Mouse (Mus musculus) liver, embryonic 11.5 days (tissue): Measurements from ENCODE around the gene Ank. TPM values are rescaled to one million over a fixed set of nuclear protein-coding genes. Genes with fewer than 3 reads are reported as not detected.
A peak's percentile ranks its signal among the peaks of the same experiment; 100 is the strongest.

Experiments used
- ATAC-seq: fragments of 200-750 bp; cut with Nextera tagmentation; replicated peaks from 2 replicates; pipeline ENCODE4 v1.8.0; 2017; ENCODE audit warnings: moderate number of reproducible peaks, mild to moderate bottlenecking, moderate TSS enrichment, moderate library complexity; ENCODE audit not compliant: low FRiP score
- DNase-seq: peaks from one replicate; pipeline ENCODE4 v3.0.0-alpha.2; 2017; ENCODE audit warnings: low spot score
- H3K27ac ChIP-seq: fragments of 300-500 bp; sonication (generic); 2 replicates; pipeline ENCODE4 v1.5.1; 2014; ENCODE audit warnings: mild to moderate bottlenecking, low read depth, low read length, control low read depth
- H3K27me3 ChIP-seq: fragments of 300-500 bp; sonication (generic); replicated peaks from 2 replicates; pipeline ENCODE4 v1.6.1; 2014; ENCODE audit warnings: low read length, mixed read lengths; ENCODE audit not compliant: control insufficient read depth, insufficient read depth
- H3K36me3 ChIP-seq: fragments of 300-500 bp; sonication (generic); 2 replicates; pipeline ENCODE4 v1.6.1; 2014; ENCODE audit warnings: mild to moderate bottlenecking, low read length, moderate library complexity, mixed read lengths; ENCODE audit not compliant: control insufficient read depth, insufficient read depth
- H3K4me1 ChIP-seq: fragments of 300-500 bp; sonication (generic); replicated peaks from 2 replicates; pipeline ENCODE4 v1.6.1; 2014; ENCODE audit warnings: low read length, mixed read lengths; ENCODE audit not compliant: control insufficient read depth, insufficient read depth
- H3K4me2 ChIP-seq: fragments of 300-500 bp; sonication (generic); 2 replicates; pipeline ENCODE4 v1.6.1; 2014; ENCODE audit warnings: mild to moderate bottlenecking, control low read depth, moderate library complexity
- H3K4me3 ChIP-seq: fragments of 300-500 bp; sonication (generic); 2 replicates; pipeline ENCODE4 v1.5.1; 2014; ENCODE audit warnings: low read depth, low read length, control low read depth
- H3K9ac ChIP-seq: fragments of 300-500 bp; sonication (generic); 2 replicates; pipeline ENCODE4 v1.6.1; 2014; ENCODE audit warnings: low read depth, low read length, control low read depth
- H3K9me3 ChIP-seq: fragments of 300-500 bp; sonication (generic); 2 replicates; pipeline ENCODE4 v1.6.1; 2016; ENCODE audit warnings: low read length, inconsistent platforms, mixed read lengths; ENCODE audit not compliant: control insufficient read depth
- WGBS: fragments of 180-500 bp; shearing (Covaris S2); extraction: QIAGEN DNeasy Blood & Tissue Kit; methylation state at CpG from one replicate; pipeline ENCODE4 v1.1.7; 2014; 5-methylcytosine and 5-hydroxymethylcytosine counted together
- microRNA-seq: library from miRNA; unstranded; fragments of <30 nt; microRNA quantifications from one replicate; pipeline ENCODE4, GENCODE M21; 2017; ENCODE audit warnings: borderline number of aligned reads
- polyA plus RNA-seq: library from polyadenylated mRNA; unstranded; fragments of >200 nt; fragmentation: Nextera tagmentation; extraction: Ambion mirVana; gene quantifications from 2 replicates; pipeline ENCODE4 v1.2.1, GENCODE M21; 2014

Gene Ank
- polyA plus RNA-seq, 1 experiment from 2014 or later, result 13.1 TPM

GRCm38 (mm10) chr15:27633941-27634900 is 167.7 kb downstream of the Ank start:
- no peak for ATAC-seq

GRCm38 (mm10) chr15:27641171-27641570 is 174.7 kb downstream of the Ank start:
- DNase-seq (no peak), ATAC-seq (no peak)
- Histone ChIP-seq H3K4me1 (no peaks in the 10 kb centered on the region; the same call in 1 of the 2 replicates), H3K27me3 (no peaks in the 10 kb centered on the region), H3K4me3 (no peak overlapping the region), H3K4me2 (no peak overlapping the region), H3K27ac (no peak overlapping the region), H3K9me3 (no peaks in the 10 kb centered on the region; the same call in 1 of the 2 replicates), H3K36me3 (no peaks in the 10 kb centered on the region), H3K9ac (no peak overlapping the region)
- WGBS, result 49% methylated on average over 12 of the region's 12 CpGs

More at GRCm38 (mm10) chr15:27633941-27634900, 167.7 kb downstream of the Ank start:
- Histone ChIP-seq H3K36me3 (no peaks in the 10 kb centered on the region), H3K9ac (no peak overlapping the region), H3K27ac (no peak overlapping the region), H3K4me1 (peaks cover 1% of the 10 kb centered on the region), H3K9me3 (no peaks in the 10 kb centered on the region), H3K27me3 (no peaks in the 10 kb centered on the region), H3K4me2 (no peak overlapping the region), H3K4me3 (no peak overlapping the region)
- no peak for DNase-seq
- 78% methylated on average over 8 of the region's 8 CpGs for WGBS

GRCm38 (mm10) chr15:27642895-27643294 is 176.4 kb downstream of the Ank start:
- H3K27ac ChIP-seq, result no peak overlapping the region
- H3K9ac ChIP-seq, result no peak overlapping the region
- peak; percentile 29 for DNase-seq
- H3K27me3 ChIP-seq, result no peaks in the 10 kb centered on the region
- H3K36me3 ChIP-seq, result no peaks in the 10 kb centered on the region
- H3K4me3 ChIP-seq, result no peak overlapping the region
- no peak overlapping the region for H3K4me2 ChIP-seq
- H3K9me3 ChIP-seq, result no peaks in the 10 kb centered on the region; the same call in 1 of the 2 replicates
- WGBS, result 74% methylated on average over 3 of the region's 3 CpGs
- no peaks in the 10 kb centered on the region; the same call in 1 of the 2 replicates for H3K4me1 ChIP-seq
- no peak for ATAC-seq

Small RNAs within 50 kb of the gene (microRNA-seq; reads per million reads assigned to microRNA genes)
- not detected for gene Mir7117

Other genes with a start within 250 kb of the Ank start
- gene Otulin, start 164.0 kb downstream of the Ank start, polyA plus RNA-seq, result 45.9 and 47.5 TPM in 2 replicates
- 13.4 and 14.7 TPM in 2 replicates for gene Otulinl, start 214.9 kb downstream of the Ank start, polyA plus RNA-seq